Mouse (Mus musculus): ENCODE data around the gene Klhl3. TPM values are rescaled to one million over a fixed set of nuclear protein-coding genes. Genes with fewer than 3 reads are reported as not detected.
A peak's percentile ranks its signal among the peaks of the same experiment; 100 is the strongest.

Klhl3 gene
- polyA plus RNA-seq, 1 experiment from 2014 or later: 2.7 TPM

- under 1% methylated on average over 28 of the region's 92 CpGs for WGBS
- peak overlapping the region; percentile 90 for H3K4me3 ChIP-seq (ENCODE audit: low read depth, low read length)
- H3K27ac ChIP-seq (ENCODE audit: low read length): peak overlapping the region; percentile 98
- H3K9ac ChIP-seq (replicated peaks; ENCODE audit: low read depth): peak overlapping the region; percentile 98
- no peak for ATAC-seq
- H3K36me3 ChIP-seq (ENCODE audit: insufficient read depth, low read length): no peaks in the 10 kb centered on the region
- H3K4me1 ChIP-seq (ENCODE audit: insufficient read depth, low read depth, low read length): peaks cover 10% of the 10 kb centered on the region; the same call in 1 of the 2 replicates
- no peaks in the 10 kb centered on the region for H3K27me3 ChIP-seq (replicated peaks; ENCODE audit: insufficient read depth, low read length)
- no peaks in the 10 kb centered on the region for H3K9me3 ChIP-seq (ENCODE audit: low read length)
- peak overlapping the region; percentile 81 for H3K4me2 ChIP-seq (replicated peaks; ENCODE audit: low read depth, low read length)
- DNase-seq (ENCODE audit: low spot score): peak; percentile 47
- TF ChIP-seq CTCF (IDR thresholded peaks at IDR 0.05) (no peak), EP300 (IDR thresholded peaks at IDR 0.05) (no peak)
Observed at GRCm38 (mm10) chr13:58126862-58127765, 13.7 kb upstream of the Klhl3 start.

- Histone ChIP-seq H3K9ac (replicated peaks; ENCODE audit: low read depth) (no peak overlapping the region), H3K9me3 (ENCODE audit: low read length) (no peaks in the 10 kb centered on the region), H3K36me3 (ENCODE audit: insufficient read depth, low read length) (no peaks in the 10 kb centered on the region), H3K4me3 (ENCODE audit: low read depth, low read length) (peak overlapping the region; percentile 90), H3K4me1 (ENCODE audit: insufficient read depth, low read depth, low read length) (peaks cover 10% of the 10 kb centered on the region; the same call in 1 of the 2 replicates), H3K4me2 (replicated peaks; ENCODE audit: low read depth, low read length) (peak overlapping the region; percentile 81), H3K27ac (ENCODE audit: low read length) (no peak overlapping the region), H3K27me3 (replicated peaks; ENCODE audit: insufficient read depth, low read length) (no peaks in the 10 kb centered on the region)
- peak; percentile 86 for TF ChIP-seq CTCF (IDR thresholded peaks at IDR 0.05)
- no peak for TF ChIP-seq EP300 (IDR thresholded peaks at IDR 0.05)
- ATAC-seq: no peak
- WGBS: 12% methylated on average over 7 of the region's 7 CpGs
- DNase-seq (ENCODE audit: low spot score): peak; percentile 93
Observed at GRCm38 (mm10) chr13:58126126-58126525, 12.7 kb upstream of the Klhl3 start.

- H3K4me2 ChIP-seq (replicated peaks; ENCODE audit: low read depth, low read length): no peak overlapping the region
- no peak overlapping the region for H3K9ac ChIP-seq (replicated peaks; ENCODE audit: low read depth)
- DNase-seq (ENCODE audit: low spot score) (no peak), ATAC-seq (no peak)
- H3K27ac ChIP-seq (ENCODE audit: low read length): no peak overlapping the region
- H3K4me1 ChIP-seq (ENCODE audit: insufficient read depth, low read depth, low read length): peaks cover 10% of the 10 kb centered on the region; the same call in 1 of the 2 replicates
- no peak overlapping the region for H3K4me3 ChIP-seq (ENCODE audit: low read depth, low read length)
- TF ChIP-seq EP300 (IDR thresholded peaks at IDR 0.05) (no peak), CTCF (IDR thresholded peaks at IDR 0.05) (no peak)
- no peaks in the 10 kb centered on the region for H3K27me3 ChIP-seq (replicated peaks; ENCODE audit: insufficient read depth, low read length)
- no peaks in the 10 kb centered on the region for H3K36me3 ChIP-seq (ENCODE audit: insufficient read depth, low read length)
- no peaks in the 10 kb centered on the region for H3K9me3 ChIP-seq (ENCODE audit: low read length)
- 44% methylated on average over 2 of the region's 2 CpGs for WGBS
Observed at GRCm38 (mm10) chr13:58124989-58125388, 11.6 kb upstream of the Klhl3 start.

GRCm38 (mm10) chr13:58124278-58124677 lies 10.9 kb upstream of the Klhl3 start:
- no peak overlapping the region for H3K4me3 ChIP-seq (ENCODE audit: low read depth, low read length)
- no peak for TF ChIP-seq CTCF (IDR thresholded peaks at IDR 0.05)
- H3K27me3 ChIP-seq (replicated peaks; ENCODE audit: insufficient read depth, low read length): no peaks in the 10 kb centered on the region
- no peaks in the 10 kb centered on the region for H3K36me3 ChIP-seq (ENCODE audit: insufficient read depth, low read length)
- ATAC-seq (no peak), DNase-seq (ENCODE audit: low spot score) (no peak)
- no peaks in the 10 kb centered on the region for H3K9me3 ChIP-seq (ENCODE audit: low read length)
- no peak overlapping the region for H3K27ac ChIP-seq (ENCODE audit: low read length)
- H3K4me1 ChIP-seq (ENCODE audit: insufficient read depth, low read depth, low read length): peaks cover 10% of the 10 kb centered on the region; the same call in 1 of the 2 replicates
- H3K9ac ChIP-seq (replicated peaks; ENCODE audit: low read depth): no peak overlapping the region
- WGBS: 75% methylated on average over 3 of the region's 3 CpGs
- no peak overlapping the region for H3K4me2 ChIP-seq (replicated peaks; ENCODE audit: low read depth, low read length)

GRCm38 (mm10) chr13:58123381-58123780 lies 10.0 kb upstream of the Klhl3 start:
- ATAC-seq (peak; percentile 9), DNase-seq (ENCODE audit: low spot score) (peak; percentile 58)
- WGBS: 24% methylated on average over 8 of the region's 8 CpGs
- Histone ChIP-seq H3K27ac (ENCODE audit: low read length) (peak overlapping the region; percentile 71), H3K4me2 (replicated peaks; ENCODE audit: low read depth, low read length) (no peak overlapping the region), H3K36me3 (ENCODE audit: insufficient read depth, low read length) (no peaks in the 10 kb centered on the region), H3K9ac (replicated peaks; ENCODE audit: low read depth) (no peak overlapping the region), H3K27me3 (replicated peaks; ENCODE audit: insufficient read depth, low read length) (no peaks in the 10 kb centered on the region), H3K9me3 (ENCODE audit: low read length) (no peaks in the 10 kb centered on the region), H3K4me1 (ENCODE audit: insufficient read depth, low read depth, low read length) (peaks cover 10% of the 10 kb centered on the region; the same call in 1 of the 2 replicates), H3K4me3 (ENCODE audit: low read depth, low read length) (no peak overlapping the region)
- no peak for TF ChIP-seq CTCF (IDR thresholded peaks at IDR 0.05)
- no peak for TF ChIP-seq EP300 (IDR thresholded peaks at IDR 0.05)

- Histone ChIP-seq H3K9ac (replicated peaks; ENCODE audit: low read depth) (no peak overlapping the region), H3K4me2 (replicated peaks; ENCODE audit: low read depth, low read length) (no peak overlapping the region)
Observed at GRCm38 (mm10) chr13:58122786-58123297, 9.4 kb upstream of the Klhl3 start.

More at GRCm38 (mm10) chr13:58122786-58123297, 9.4 kb upstream of the Klhl3 start:
- peak overlapping the region; percentile 71; the same call in 1 of the 2 replicates for H3K27ac ChIP-seq (ENCODE audit: low read length)
- peaks cover 10% of the 10 kb centered on the region; the same call in 1 of the 2 replicates for H3K4me1 ChIP-seq (ENCODE audit: insufficient read depth, low read depth, low read length)
- DNase-seq (ENCODE audit: low spot score) (peak; percentile 59), ATAC-seq (peak; percentile 61)
- no peaks in the 10 kb centered on the region for H3K36me3 ChIP-seq (ENCODE audit: insufficient read depth, low read length)
- no peak overlapping the region for H3K4me3 ChIP-seq (ENCODE audit: low read depth, low read length)
- no peaks in the 10 kb centered on the region for H3K9me3 ChIP-seq (ENCODE audit: low read length)
- TF ChIP-seq CTCF (IDR thresholded peaks at IDR 0.05): no peak
- peak; percentile 59 for TF ChIP-seq EP300 (IDR thresholded peaks at IDR 0.05)
- no peaks in the 10 kb centered on the region for H3K27me3 ChIP-seq (replicated peaks; ENCODE audit: insufficient read depth, low read length)
- WGBS: 39% methylated on average over 10 of the region's 10 CpGs
